ENCODE assay signal across 28 mouse cellular contexts in the genomic region with DNA sequence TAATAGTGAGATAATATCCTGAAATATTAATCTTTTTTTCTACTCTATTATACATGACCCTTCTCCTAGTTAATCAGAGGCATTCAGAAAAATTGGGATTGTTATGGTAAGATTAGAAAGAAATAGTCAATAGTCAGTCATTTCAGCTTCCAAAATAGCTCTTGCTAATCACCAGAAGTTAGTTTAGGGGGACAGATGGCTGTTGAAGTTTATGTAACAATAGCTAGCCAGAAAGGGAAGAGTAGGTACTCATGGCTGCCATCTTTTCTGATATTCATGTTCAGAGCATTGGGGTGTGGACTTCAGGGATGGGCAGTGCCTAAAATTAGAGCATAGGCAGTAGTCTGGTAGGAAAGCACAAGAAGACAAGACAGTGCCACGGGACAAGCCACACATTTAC.
"Had no signal": no experiment of that assay in that cellular context is flagged by ENCODE, and none has a peak within 500 bp of the region (broad histone marks: within the 10 kb centered on the region; RNA-seq: fewer than 3 reads in every experiment).

No protein-coding gene starts in this region.

- H3K4me3 ChIP-seq: gastrocnemius, adult 2 months; heart, embryonic 10.5 days; heart, embryonic 12.5 days; hindbrain, embryonic 10.5 days; hindbrain, embryonic 12.5 days; left cerebral cortex, adult 2 months; limb, embryonic 10.5 days; limb, embryonic 12.5 days; liver, embryonic 13.5 days; liver, embryonic 15.5 days had no signal

- H3K9ac ChIP-seq: forebrain, postnatal 0 days; heart, embryonic 12.5 days; hindbrain, embryonic 12.5 days; hindbrain, embryonic 14.5 days; limb, embryonic 12.5 days; liver, embryonic 13.5 days; liver, embryonic 15.5 days; liver, postnatal 0 days had no signal

- H3K27ac ChIP-seq: gastrocnemius, adult 2 months; heart, embryonic 10.5 days; hindbrain, embryonic 10.5 days; hindbrain, embryonic 12.5 days; hindbrain, embryonic 14.5 days; left cerebral cortex, adult 2 months; limb, embryonic 10.5 days; limb, embryonic 12.5 days; liver, embryonic 13.5 days; liver, embryonic 15.5 days had no signal

- H3K9me3 ChIP-seq: heart, embryonic 10.5 days; heart, embryonic 12.5 days; hindbrain, embryonic 10.5 days; hindbrain, embryonic 12.5 days; limb, embryonic 10.5 days; limb, embryonic 12.5 days; liver, embryonic 13.5 days; liver, embryonic 15.5 days had no signal

- DNase-seq: forebrain, postnatal 0 days; gastrocnemius, adult 2 months; gastrocnemius, postnatal 10 days; gastrocnemius, postnatal 25 days; heart, adult 18-20 months; heart, postnatal 10 days; heart, postnatal 4 days; kidney, adult 11 months; kidney, adult 2 months; kidney, adult 9 months; kidney, postnatal 10 days; kidney, postnatal 25 days; kidney, postnatal 4 days; liver; liver, embryonic 13.5 days; liver, postnatal 0 days had no signal

- H3K27me3 ChIP-seq: heart, embryonic 12.5 days; hindbrain, embryonic 12.5 days; limb, embryonic 12.5 days; liver, embryonic 13.5 days; liver, embryonic 15.5 days had no signal

- H3K36me3 ChIP-seq: heart, embryonic 10.5 days; heart, embryonic 12.5 days; hindbrain, embryonic 10.5 days; hindbrain, embryonic 12.5 days; limb, embryonic 10.5 days; limb, embryonic 12.5 days; liver, embryonic 13.5 days; liver, embryonic 15.5 days had no signal

- H3K4me1 ChIP-seq: heart, embryonic 10.5 days; heart, embryonic 12.5 days; hindbrain, embryonic 10.5 days; hindbrain, embryonic 12.5 days; limb, embryonic 10.5 days; limb, embryonic 12.5 days; liver, embryonic 13.5 days; liver, embryonic 15.5 days had no signal

- ATAC-seq: forebrain, postnatal 0 days; hindbrain, embryonic 16.5 days; intestine, embryonic 16.5 days; liver, postnatal 0 days had no signal

- H3K4me2 ChIP-seq: heart, embryonic 12.5 days; hindbrain, embryonic 12.5 days; hindbrain, embryonic 14.5 days; limb, embryonic 12.5 days; liver, embryonic 11.5 days; liver, embryonic 13.5 days; liver, embryonic 15.5 days had no signal
